Mouse (Mus musculus) left cerebral cortex, adult 2 months (tissue): Measurements from ENCODE around the gene Hist1h1c. TPM values are rescaled to one million over a fixed set of nuclear protein-coding genes. Genes with fewer than 3 reads are reported as not detected.

ENCODE experiments used
- DNase-seq, 2 experiments: peaks; one replicate each; pipeline ENCODE4 v3.0.0; 2021 to 2022; ENCODE audit warnings: low spot score in 2 of 2, mixed read lengths in 1 of 2; ENCODE audit errors: extremely low spot score in 1 of 2
- H3K27ac ChIP-seq: fragments of 200-600 bp; 2 replicates; pipeline ENCODE4 v1.8.1; 2022
- H3K4me3 ChIP-seq: fragments of 200-600 bp; 2 replicates; pipeline ENCODE4 v1.8.1; 2022
- CTCF ChIP-seq: fragments of 200-600 bp; IDR thresholded peaks from 2 replicates; pipeline ENCODE4 v1.8.1; 2022; ENCODE audit warnings: antibody characterized with exemption, mild to moderate bottlenecking, moderate library complexity
- intact Hi-C: fragments of 180-260 bp; cut with DNase I; formaldehyde crosslinking; loops from one replicate; pipeline ENCODE4 v1.15.1; 2025
- long read RNA-seq, 2 experiments: library from polyadenylated mRNA; stranded (forward); transcript quantifications; one replicate each; pipeline ENCODE4 v2.0.0; 2021; ENCODE audit warnings: borderline mapping rate in 2 of 2
- total RNA-seq, 2 experiments: library from RNA; stranded (reverse); gene quantifications; 2 replicates each; pipeline ENCODE4 v1.2.3; 2021

Hist1h1c gene
- 10 to 100 TPM; 53.4 to 53.7 TPM for total RNA-seq
- long read RNA-seq, experiment 1, transcript Hist1h1c-201 (1 exons, 1,560 nt) = major isoform, 7 of 7 reads
- long read RNA-seq, experiment 1, partial matches to known transcripts = 0 of 7 reads
- long read RNA-seq, experiment 1, other reads (novel, unspliced or antisense) = 0 of 7 reads
- long read RNA-seq, experiment 2, transcript Hist1h1c-201 (1 exons, 1,560 nt) = major isoform, 5 of 5 reads
- long read RNA-seq, experiment 2, partial matches to known transcripts = 0 of 5 reads
- long read RNA-seq, experiment 2, other reads (novel, unspliced or antisense) = 0 of 5 reads

- Histone ChIP-seq H3K4me3 (peak within 1 kb of the TSS; percentile 83), H3K27ac (peak within 1 kb of the TSS; percentile 93)
- intact Hi-C loops = loop anchor here (5.0 kb wide), 2 partner anchors 116 to 1696 kb away; partner anchors contain the start of genes Hist1h1e, Hist1h2ag, Hist1h2be and Hist1h2bj
- peak; percentile 85 to 87 for DNase-seq
- TF ChIP-seq CTCF = no peak; the same call in 1 of the 2 replicates
Observed at GRCm38 (mm10) chr13:23738677-23739068, at the start of gene Hist1h1c. Gene Hist1h1c, plus strand, starts transcription at chr13:23738808.

GRCm38 (mm10) chr13:23688956-23689355, 49.7 kb upstream of the Hist1h1c start:
- H3K4me3 ChIP-seq = no peak overlapping the region
- DNase-seq = no peak
- intact Hi-C loops = loop anchor here (10.0 kb wide), 2 partner anchors 254 to 1864 kb away; no protein-coding TSS in a partner anchor
- TF ChIP-seq CTCF = no peak
- H3K27ac ChIP-seq = no peak overlapping the region

GRCm38 (mm10) chr13:23689459-23689858, 49.1 kb upstream of the Hist1h1c start:
- no peak for TF ChIP-seq CTCF
- intact Hi-C loops = loop anchor here (10.0 kb wide), 2 partner anchors 255 to 1865 kb away; no protein-coding TSS in a partner anchor
- DNase-seq = no peak
- H3K27ac ChIP-seq = no peak overlapping the region
- H3K4me3 ChIP-seq = no peak overlapping the region

- H3K27ac ChIP-seq = no peak overlapping the region
- intact Hi-C loops = loop anchor here (10.0 kb wide), 2 partner anchors 1909 to 1939 kb away; partner anchors contain the start of genes Hist1h1b, Hist1h2ak, Hist1h2an and Hist1h2bn
- DNase-seq = no peak
- no peak overlapping the region for H3K4me3 ChIP-seq
- no peak for TF ChIP-seq CTCF
Observed at GRCm38 (mm10) chr13:23693856-23694440, 44.7 kb upstream of the Hist1h1c start.

- TF ChIP-seq CTCF = no peak
- intact Hi-C loops = loop anchor here (5.0 to 10.0 kb wide), 5 partner anchors 73 to 1940 kb away; partner anchors contain the start of genes Hist1h1b, Hist1h1e, Hist1h2ag and Hist1h2ak
- H3K27ac ChIP-seq = no peak overlapping the region
- no peak for DNase-seq
- H3K4me3 ChIP-seq = no peak overlapping the region
Observed at GRCm38 (mm10) chr13:23694956-23695355, 43.7 kb upstream of the Hist1h1c start.

GRCm38 (mm10) chr13:23695514-23695913, 43.1 kb upstream of the Hist1h1c start, which contains the start of gene Hist1h1t:
Gene Hist1h1t, plus strand, starts transcription at chr13:23695814.
- TF ChIP-seq CTCF = no peak
- Histone ChIP-seq H3K4me3 (no peak within 1 kb of the TSS), H3K27ac (no peak within 1 kb of the TSS)
- intact Hi-C loops = loop anchor here (5.0 to 10.0 kb wide), 5 partner anchors 73 to 1941 kb away; partner anchors contain the start of genes Hist1h1b, Hist1h1e, Hist1h2ag and Hist1h2ak
- no peak for DNase-seq

GRCm38 (mm10) chr13:23696061-23696474, 42.5 kb upstream of the Hist1h1c start:
- Histone ChIP-seq H3K27ac (no peak overlapping the region), H3K4me3 (no peak overlapping the region)
- DNase-seq = no peak
- intact Hi-C loops = loop anchor here (5.0 to 10.0 kb wide), 5 partner anchors 74 to 1941 kb away; partner anchors contain the start of genes Hist1h1b, Hist1h1e, Hist1h2ag and Hist1h2ak
- TF ChIP-seq CTCF = no peak

- intact Hi-C loops = loop anchor here (1.0 to 10.0 kb wide), 6 partner anchors 12 to 1943 kb away; partner anchors contain the start of genes Hist1h1b, Hist1h1e, Hist1h2ag and Hist1h2ak
- DNase-seq = peak in 1 of 2 experiments; percentile 56
- Histone ChIP-seq H3K27ac (peak overlapping the region; percentile 82), H3K4me3 (peak overlapping the region; percentile 62)
- peak; percentile 79 for TF ChIP-seq CTCF
Observed at GRCm38 (mm10) chr13:23697491-23698299, 40.9 kb upstream of the Hist1h1c start.

GRCm38 (mm10) chr13:23698300-23698693, 40.3 kb upstream of the Hist1h1c start, which contains the start of gene Hist1h4c:
Gene Hist1h4c, minus strand, starts transcription at chr13:23698454.
- intact Hi-C loops = loop anchor here (1.0 to 10.0 kb wide), 6 partner anchors 13 to 1943 kb away; partner anchors contain the start of genes Hist1h1b, Hist1h1e, Hist1h2ag and Hist1h2ak
- Histone ChIP-seq H3K4me3 (peak within 1 kb of the TSS; percentile 62), H3K27ac (peak within 1 kb of the TSS; percentile 82)
- TF ChIP-seq CTCF = no peak; the same call in 1 of the 2 replicates
- peak; percentile 99 for DNase-seq

- H3K4me3 ChIP-seq = peak overlapping the region; percentile 62; the same call in 1 of the 2 replicates
- TF ChIP-seq CTCF = no peak
- H3K27ac ChIP-seq = no peak overlapping the region
- DNase-seq = no peak
- intact Hi-C loops = loop anchor here (1.0 to 10.0 kb wide), 6 partner anchors 14 to 1944 kb away; partner anchors contain the start of genes Hist1h1b, Hist1h1e, Hist1h2ag and Hist1h2ak
Observed at GRCm38 (mm10) chr13:23698996-23699395, 39.6 kb upstream of the Hist1h1c start.
